Mouse (Mus musculus) heart, postnatal 0 days (tissue): ENCODE results near the gene Gdf7.

Experiments
- CTCF ChIP-seq: IDR thresholded peaks from 2 replicates; pipeline ENCODE4 v1.5.1; 2016; ENCODE audit warnings: antibody characterized with exemption, control low read depth, low read depth
- EP300 ChIP-seq: IDR thresholded peaks from 2 replicates; pipeline ENCODE4 v1.6.1; 2016; ENCODE audit warnings: antibody characterized with exemption, low read depth

GRCm38 (mm10) chr12:8348733-8349513 lies 47.2 kb upstream of the Gdf7 start:
- TF ChIP-seq CTCF (no peak), EP300 (no peak)
